ENCODE assay signal across 18 mouse cellular contexts in the genomic region with DNA sequence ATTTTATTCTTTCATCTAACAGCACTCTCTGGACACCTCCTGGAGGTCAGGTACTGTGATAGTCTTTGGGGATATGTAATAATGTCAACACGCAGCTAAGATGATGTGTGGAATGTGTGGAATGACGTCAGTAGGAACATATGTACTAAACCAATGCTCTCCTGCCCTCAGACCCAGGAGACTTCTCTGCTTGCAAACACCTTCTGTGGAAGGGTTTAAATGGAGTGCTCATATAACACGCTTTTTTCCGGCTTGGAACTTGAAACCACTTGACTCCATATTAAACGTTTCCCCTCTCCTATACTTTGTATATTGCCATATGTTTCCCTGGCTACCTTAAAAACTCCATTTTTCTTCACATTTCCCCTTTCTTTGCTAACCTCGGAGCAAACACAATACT.
"Had no signal": no experiment of that assay in that cellular context is flagged by ENCODE, and none has a peak within 500 bp of the region (broad histone marks: within the 10 kb centered on the region; RNA-seq: fewer than 3 reads in every experiment).

No protein-coding gene starts in this region.

- H3K4me2 ChIP-seq: lung, embryonic 15.5 days; midbrain, embryonic 11.5 days; midbrain, embryonic 13.5 days; midbrain, embryonic 15.5 days; neural tube, embryonic 12.5 days had no signal

- ATAC-seq: liver, postnatal 0 days; lung, postnatal 0 days; midbrain, embryonic 13.5 days; midbrain, embryonic 15.5 days had no signal

- H3K9ac ChIP-seq: liver, postnatal 0 days; lung, embryonic 15.5 days; midbrain, embryonic 13.5 days; midbrain, embryonic 15.5 days; neural tube, embryonic 12.5 days had no signal

- H3K27ac ChIP-seq: lung, embryonic 15.5 days; macrophage; midbrain, embryonic 13.5 days; midbrain, embryonic 15.5 days; neural tube, embryonic 12.5 days had no signal

- H3K4me1 ChIP-seq: lung, embryonic 15.5 days; megakaryocyte, embryonic 14.5 days; midbrain, embryonic 13.5 days; midbrain, embryonic 15.5 days; neural tube, embryonic 12.5 days had no signal

- H3K36me3 ChIP-seq: lung, embryonic 15.5 days; midbrain, embryonic 13.5 days; midbrain, embryonic 15.5 days; neural tube, embryonic 12.5 days had no signal

- H3K4me3 ChIP-seq: lung, embryonic 15.5 days; megakaryocyte, embryonic 14.5 days; midbrain, embryonic 13.5 days; midbrain, embryonic 15.5 days; neural tube, embryonic 12.5 days had no signal

- DNase-seq: liver, postnatal 0 days; lung, adult 2 months; lung, postnatal 14 days; lung, postnatal 36 days; right cerebral cortex, postnatal 25 days; right cerebral cortex, postnatal 4 days; spleen, adult 18-20 months; thymus, adult 2 months; thymus, postnatal 25 days; thymus, postnatal 4 days had no signal

- H3K9me3 ChIP-seq: lung, embryonic 15.5 days; midbrain, embryonic 13.5 days; midbrain, embryonic 15.5 days; neural tube, embryonic 12.5 days had no signal

- H3K27me3 ChIP-seq: lung, embryonic 15.5 days; megakaryocyte, embryonic 14.5 days; midbrain, embryonic 13.5 days; midbrain, embryonic 15.5 days; neural tube, embryonic 12.5 days had no signal
